Mouse (Mus musculus): ENCODE results near the gene Myo9b.

DNA sequence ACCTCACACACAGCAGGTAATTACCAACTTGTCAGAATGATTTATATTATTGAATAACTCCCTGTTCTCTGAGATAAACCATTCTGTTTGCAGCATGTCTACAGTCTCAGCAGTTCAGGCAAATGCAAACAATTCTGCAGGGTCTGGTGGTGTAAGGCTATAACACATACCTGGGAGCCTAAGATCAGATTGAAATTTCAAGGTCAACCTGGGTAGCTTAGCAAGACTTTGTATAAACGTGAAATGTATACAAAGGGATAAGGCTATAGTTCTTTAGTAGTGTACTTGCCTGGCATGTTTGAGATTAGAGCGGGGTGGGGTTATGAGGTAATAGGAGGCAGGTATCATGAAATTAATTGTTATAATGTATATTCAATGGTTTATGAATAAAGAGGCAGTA is 29.8 kb upstream of the Myo9b start:
- no peak for TF ChIP-seq POLR2A (IDR thresholded peaks at IDR 0.05; ENCODE audit: control insufficient read depth, low read depth, low read length)
- TF ChIP-seq CTCF (IDR thresholded peaks at IDR 0.05; ENCODE audit: control insufficient read depth, insufficient read depth, insufficient replicate concordance, low read depth, low read length): no peak
